Mouse (Mus musculus) neutrophil, adult 65 days (primary cell): ENCODE results near the gene Bod1. TPM values are rescaled to one million over a fixed set of nuclear protein-coding genes. Genes with fewer than 3 reads are reported as not detected.

ENCODE experiments used
- total RNA-seq: library from RNA; stranded (reverse); gene quantifications from 2 replicates; pipeline ENCODE4 v1.2.4, GENCODE M21; 2023

Gene Bod1
- 5.3 and 6.3 TPM in 2 replicates for total RNA-seq

GRCm38 (mm10) chr11:31671354-31672169, at the start of gene Bod1:
Gene Bod1 (minus strand): TSS chr11:31671885.

Other genes with a start within 250 kb of the Bod1 start
- 76.7 and 107 TPM in 2 replicates for gene Cpeb4, start 200.3 kb upstream of the Bod1 start, total RNA-seq